ENCODE assay signal across 9 mouse cellular contexts in genomic region chr2:112210142-112210541, GRCm38 (mm10). TPM values are rescaled to one million over a fixed set of nuclear protein-coding genes. Genes with fewer than 3 reads are reported as not detected.
A peak's percentile ranks its signal among the peaks of the same experiment; 100 is the strongest.
DNase-seq lines count a peak whose midpoint lies in the region; ATAC-seq lines count a peak whose summit lies in the region.
"Had no signal": no experiment of that assay in that cellular context is flagged by ENCODE, and none has a peak within 500 bp of the region (broad histone marks: within the 10 kb centered on the region; RNA-seq: fewer than 3 reads in every experiment).

No protein-coding gene starts in this region.

- no peaks in the 10 kb centered on the region for H3K27me3 ChIP-seq in neural tube, embryonic 15.5 days (replicated peaks)

- DNase-seq in adrenal gland, postnatal 10 days: peak; percentile 42
- no peak for DNase-seq in adrenal gland, adult (ENCODE audit: inconsistent age in 2 of 2, low spot score in 1 of 2)
- DNase-seq in brain, adult 2 months (ENCODE audit: low read depth, low spot score): peak; percentile 82
- peak; percentile 31 for DNase-seq in gastrocnemius, postnatal 14 days
- DNase-seq in left cerebral cortex, adult 18-20 months (ENCODE audit: low spot score in 2 of 2): peak; percentile 46 to 47
- DNase-seq in spleen, adult 12 weeks (ENCODE audit: low spot score): no peak

- no peak overlapping the region for H3K9ac ChIP-seq in neural tube, embryonic 15.5 days (replicated peaks)

- intact Hi-C loops in gastrocnemius, postnatal 14 days (cut with DNase I; ENCODE audit: low total_unique reads): no loop called here

- no peaks in the 10 kb centered on the region for H3K4me1 ChIP-seq in neural tube, embryonic 15.5 days

- H3K4me3 ChIP-seq in neural tube, embryonic 15.5 days (replicated peaks): no peak overlapping the region

- 63% methylated on average over 6 of the region's 6 CpGs for WGBS in neural tube, embryonic 15.5 days

- ATAC-seq in neural tube, embryonic 15.5 days (ENCODE audit: low FRiP score): peak; percentile 76
- no peak for ATAC-seq in erythroid progenitor cell, adult 5-6 weeks (replicated peaks; ENCODE audit: low FRiP score, poor library complexity, severe bottlenecking)

- H3K9me3 ChIP-seq in neural tube, embryonic 15.5 days (replicated peaks): no peaks in the 10 kb centered on the region

- no peak overlapping the region for H3K27ac ChIP-seq in neural tube, embryonic 15.5 days (replicated peaks)

- no peaks in the 10 kb centered on the region for H3K36me3 ChIP-seq in neural tube, embryonic 15.5 days

- no peak overlapping the region for H3K4me2 ChIP-seq in neural tube, embryonic 15.5 days

RNA-seq across cellular contexts. Expression of gene Lpcat4, which starts 29.1 kb away (rescaled TPM):
- 1 to 10 TPM; 8.4 to 9.5 TPM for total RNA-seq in adrenal gland, postnatal 10 days (2021)
- total RNA-seq in gastrocnemius, postnatal 14 days (2021): 1 to 10 TPM; 1.7 to 2.2 TPM
- 100 to 1,000 TPM; 141 to 158 TPM for total RNA-seq in left cerebral cortex, adult 18-20 months (2021)
- polyA plus RNA-seq in neural tube, embryonic 15.5 days (2015; fragmentation: Nextera tagmentation; extraction: Ambion mirVana): 26.7 and 27.8 TPM in 2 replicates
- 2.5 and 5.0 TPM in 2 replicates for total RNA-seq in erythroid progenitor cell, adult 5-6 weeks (2015; ENCODE audit: low replicate concordance)
- 0.39 TPM in 1 of 2 replicates, not detected in the other for total RNA-seq in erythroid progenitor cell, adult 5-6 weeks (2017; ENCODE audit: low replicate concordance)

RNA-seq across cellular contexts. Expression of gene Nutm1, which starts 48.9 kb away (rescaled TPM):
- not detected for total RNA-seq in adrenal gland, postnatal 10 days (2021)
- not detected for total RNA-seq in gastrocnemius, postnatal 14 days (2021)
- total RNA-seq in left cerebral cortex, adult 18-20 months (2021): not detected
- polyA plus RNA-seq in neural tube, embryonic 15.5 days (2015; fragmentation: Nextera tagmentation; extraction: Ambion mirVana): not detected in 2 replicates
- not detected in 2 replicates for total RNA-seq in erythroid progenitor cell, adult 5-6 weeks (2015; ENCODE audit: low replicate concordance)
- not detected in 2 replicates for total RNA-seq in erythroid progenitor cell, adult 5-6 weeks (2017; ENCODE audit: low replicate concordance)
- total RNA-seq: neutrophil, adult 5-6 weeks had no signal

RNA-seq across cellular contexts. Expression of gene Nop10, which starts 51.6 kb away (rescaled TPM):
- 100 to 1,000 TPM; 121 to 126 TPM for total RNA-seq in adrenal gland, postnatal 10 days (2021)
- total RNA-seq in gastrocnemius, postnatal 14 days (2021): 10 to 100 TPM; 57.7 to 59.7 TPM
- 10 to 100 TPM; 48.6 to 56.9 TPM for total RNA-seq in left cerebral cortex, adult 18-20 months (2021)
- polyA plus RNA-seq in neural tube, embryonic 15.5 days (2015; fragmentation: Nextera tagmentation; extraction: Ambion mirVana): 205 and 216 TPM in 2 replicates
- 23.5 and 32.4 TPM in 2 replicates for total RNA-seq in erythroid progenitor cell, adult 5-6 weeks (2015; ENCODE audit: low replicate concordance)
- total RNA-seq in erythroid progenitor cell, adult 5-6 weeks (2017; ENCODE audit: low replicate concordance): 12.3 and 16.3 TPM in 2 replicates

RNA-seq across cellular contexts. Expression of gene Slc12a6, which starts 55.5 kb away (rescaled TPM):
- 10 to 100 TPM; 33.1 to 43.7 TPM for total RNA-seq in adrenal gland, postnatal 10 days (2021)
- 10 to 100 TPM; 20.4 to 25.2 TPM for total RNA-seq in gastrocnemius, postnatal 14 days (2021)
- total RNA-seq in left cerebral cortex, adult 18-20 months (2021): 100 to 1,000 TPM; 115 to 123 TPM
- 15.1 and 15.2 TPM in 2 replicates for polyA plus RNA-seq in neural tube, embryonic 15.5 days (2015; fragmentation: Nextera tagmentation; extraction: Ambion mirVana)
- total RNA-seq in erythroid progenitor cell, adult 5-6 weeks (2015; ENCODE audit: low replicate concordance): 52.8 and 57.7 TPM in 2 replicates
- total RNA-seq in erythroid progenitor cell, adult 5-6 weeks (2017; ENCODE audit: low replicate concordance): 42.4 and 70.9 TPM in 2 replicates

RNA-seq across cellular contexts. Expression of gene Gm21985, which starts 56.0 kb away (rescaled TPM):
- under 1 TPM in 1 of 2 experiments, not detected in 1; 0.54 TPM for total RNA-seq in adrenal gland, postnatal 10 days (2021)
- total RNA-seq in gastrocnemius, postnatal 14 days (2021): under 1 TPM; 0.71 to 0.84 TPM
- total RNA-seq in left cerebral cortex, adult 18-20 months (2021): 1 to 10 TPM; 2.8 to 3.5 TPM
- polyA plus RNA-seq in neural tube, embryonic 15.5 days (2015; fragmentation: Nextera tagmentation; extraction: Ambion mirVana): not detected in 2 replicates
- total RNA-seq in erythroid progenitor cell, adult 5-6 weeks (2015; ENCODE audit: low replicate concordance): 1.4 TPM in 1 of 2 replicates, not detected in the other
- total RNA-seq in erythroid progenitor cell, adult 5-6 weeks (2017; ENCODE audit: low replicate concordance): 1.3 and 9.0 TPM in 2 replicates
- total RNA-seq: neutrophil, adult 5-6 weeks had no signal

Comparison
In these comparisons a context has a peak if more than half of its experiments do, and no peak if none do; other contexts are left out.
1. DNase-seq: peak in adrenal gland, postnatal 10 days (single experiment), brain, adult 2 months (single experiment), gastrocnemius, postnatal 14 days (single experiment) and left cerebral cortex, adult 18-20 months (2 of 2); none in adrenal gland, adult (0 of 2) and spleen, adult 12 weeks (single experiment).
2. RNA of gene Lpcat4, which starts 29.1 kb away (total RNA-seq): 141 to 158 TPM in left cerebral cortex, adult 18-20 months; 8.4 to 9.5 TPM in adrenal gland, postnatal 10 days, 0.39 to 5.0 TPM in erythroid progenitor cell, adult 5-6 weeks and 1.7 to 2.2 TPM in gastrocnemius, postnatal 14 days; every median in the first group is over 10 times any median in the second.